Mouse (Mus musculus) lung, postnatal 10 days (tissue): ENCODE results near the gene Tstd1.
A peak's percentile ranks its signal among the peaks of the same experiment; 100 is the strongest.

Experiments
- DNase-seq: peaks from one replicate; pipeline ENCODE4 v3.0.0; 2021

Tstd1 gene

DNA sequence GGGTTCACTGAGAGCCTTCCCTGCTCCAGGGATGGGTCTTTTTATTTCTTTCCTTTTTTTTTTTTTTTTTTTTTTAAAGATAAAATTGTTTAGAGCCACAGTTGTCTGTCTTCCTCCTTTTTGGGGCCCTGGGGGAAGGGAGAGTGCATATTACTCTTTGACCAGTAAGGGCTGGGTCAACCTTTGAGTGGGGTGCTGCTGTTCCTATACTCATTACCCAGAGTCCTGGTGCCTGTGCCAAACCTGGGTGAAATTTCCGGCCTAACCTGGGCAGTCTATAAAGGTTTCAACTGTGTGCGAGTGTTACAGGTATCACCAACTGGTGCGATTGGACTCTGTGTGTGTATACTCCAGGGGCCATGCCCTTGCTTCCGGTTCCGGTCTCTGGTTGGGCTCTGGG lies at the start of gene Tstd1:
TSS of gene Tstd1 (plus strand) at position 213 of the 400 bp plus-strand sequence.
- no peak for DNase-seq

DNA sequence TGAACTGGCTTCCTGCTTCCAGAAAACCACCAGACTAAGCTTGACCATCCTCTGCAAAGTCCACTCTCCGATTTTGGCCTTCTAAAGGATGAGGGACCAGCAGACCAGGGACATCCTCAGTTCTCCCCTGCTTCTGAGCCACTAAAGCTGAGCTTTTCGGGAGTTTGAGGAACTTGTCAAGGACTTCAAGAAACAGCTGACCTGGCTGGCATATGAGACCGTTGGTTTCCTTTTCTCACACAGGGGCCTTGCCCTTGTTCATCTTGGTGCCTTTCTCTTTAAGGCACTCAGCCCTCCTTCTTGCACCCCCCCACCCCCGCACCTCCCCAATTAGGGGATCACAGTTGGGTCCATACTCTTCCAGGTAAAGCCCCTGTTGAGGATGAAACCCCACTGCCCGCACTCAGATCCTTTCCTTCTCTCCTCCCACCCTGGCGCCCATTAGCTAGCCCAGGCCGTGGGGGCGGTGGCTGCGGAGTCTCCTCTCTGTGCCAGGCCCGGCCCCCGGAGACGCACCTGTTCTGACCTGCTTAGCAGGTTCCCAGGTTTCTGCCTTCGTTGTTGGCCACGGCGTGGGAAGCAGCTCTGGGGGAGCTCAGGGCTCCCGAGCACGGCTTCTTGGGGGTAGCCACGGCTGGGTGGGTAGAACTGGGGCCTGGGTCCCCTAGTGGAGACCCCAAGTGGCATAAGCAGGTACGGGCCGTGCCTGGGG lies 48.7 kb upstream of the Tstd1 start, which contains the start of gene Nectin4:
TSS of gene Nectin4 (plus strand) at position 255 of the 712 bp plus-strand sequence.
- peak; percentile 71 for DNase-seq

DNA sequence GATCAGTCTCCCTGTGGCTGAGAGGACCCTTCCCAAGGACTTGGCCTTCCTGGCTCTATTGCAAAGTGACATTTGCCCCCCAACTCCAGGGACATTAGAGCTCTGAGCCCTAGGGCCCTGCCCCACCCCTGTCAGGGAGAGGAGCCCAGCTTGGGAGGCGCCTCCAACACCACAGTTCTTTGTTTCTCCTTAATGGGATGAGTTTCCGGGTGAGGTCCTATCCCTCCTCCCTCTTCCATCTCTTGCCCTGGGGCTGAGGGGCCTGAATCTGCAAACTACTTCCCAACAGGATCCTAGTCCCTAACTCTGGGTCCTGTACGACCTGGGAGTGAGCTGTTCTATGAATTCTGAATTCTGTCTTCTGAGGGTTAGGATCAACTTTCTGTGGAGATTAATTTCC lies 45.8 kb upstream of the Tstd1 start:
- no peak for DNase-seq

DNA sequence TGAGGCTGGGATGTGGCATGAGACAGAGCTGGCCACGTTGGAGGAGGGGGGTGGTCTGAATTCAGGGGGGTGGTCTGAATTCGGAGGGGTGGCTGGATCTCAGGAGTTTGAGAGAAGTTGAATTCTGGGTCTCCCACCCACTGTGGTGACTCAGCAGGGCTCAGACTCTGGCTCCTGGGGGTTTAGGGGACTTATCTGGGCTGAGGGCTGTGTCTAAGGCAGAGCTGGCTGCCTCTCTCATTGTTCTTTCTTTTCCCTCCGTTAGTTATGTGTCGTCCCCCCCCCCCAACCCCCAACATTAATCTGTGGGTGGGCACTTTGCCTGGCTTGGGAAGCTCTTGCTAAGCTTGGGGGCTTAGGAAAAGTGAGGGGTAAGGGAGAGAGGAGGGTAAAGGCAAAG lies 44.7 kb upstream of the Tstd1 start:
- DNase-seq, result no peak

DNA sequence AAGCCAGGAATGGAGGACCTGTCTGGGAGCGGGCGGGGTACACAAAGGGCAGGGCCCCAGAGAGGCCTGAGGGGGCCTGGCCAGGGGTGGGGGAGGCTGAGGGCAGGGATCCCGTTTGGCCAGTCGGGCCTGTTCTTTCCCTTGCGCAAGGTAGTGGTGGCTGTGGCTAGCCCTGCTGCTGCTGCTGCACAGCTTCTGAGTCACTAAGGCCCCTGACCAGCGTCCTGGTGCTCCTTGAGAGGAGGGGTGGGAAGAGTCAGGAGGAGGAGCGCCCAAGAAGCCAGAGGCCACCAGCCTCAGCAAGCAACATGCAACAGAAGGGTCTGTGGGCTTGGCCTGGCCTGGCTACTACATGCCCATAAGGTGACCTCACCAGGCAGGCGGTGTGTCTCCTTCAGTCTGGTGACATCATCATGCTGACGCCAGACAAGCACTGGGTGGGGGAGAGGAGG lies 43.0 kb upstream of the Tstd1 start:
- DNase-seq, result peak; percentile 68

DNA sequence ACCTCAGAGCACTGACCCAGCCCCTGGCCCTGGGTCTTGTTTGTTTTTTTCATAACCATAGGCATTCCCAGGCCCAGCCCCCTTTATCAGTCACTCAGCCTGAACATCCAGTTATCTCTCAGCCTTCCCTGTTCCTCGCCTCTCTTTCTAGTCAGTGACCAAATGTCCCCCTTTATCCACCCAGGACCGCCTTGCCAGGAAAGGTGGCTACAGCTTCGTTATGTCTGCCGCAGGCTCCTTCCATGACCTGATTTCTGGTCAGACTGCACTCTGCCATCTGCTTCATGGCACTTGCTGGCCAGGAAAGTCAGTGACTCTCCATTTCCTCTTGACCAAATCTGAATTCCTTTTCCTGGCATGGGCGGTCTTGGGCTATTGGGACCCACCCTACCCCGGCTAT lies 40.4 kb upstream of the Tstd1 start:
- DNase-seq, result no peak

DNA sequence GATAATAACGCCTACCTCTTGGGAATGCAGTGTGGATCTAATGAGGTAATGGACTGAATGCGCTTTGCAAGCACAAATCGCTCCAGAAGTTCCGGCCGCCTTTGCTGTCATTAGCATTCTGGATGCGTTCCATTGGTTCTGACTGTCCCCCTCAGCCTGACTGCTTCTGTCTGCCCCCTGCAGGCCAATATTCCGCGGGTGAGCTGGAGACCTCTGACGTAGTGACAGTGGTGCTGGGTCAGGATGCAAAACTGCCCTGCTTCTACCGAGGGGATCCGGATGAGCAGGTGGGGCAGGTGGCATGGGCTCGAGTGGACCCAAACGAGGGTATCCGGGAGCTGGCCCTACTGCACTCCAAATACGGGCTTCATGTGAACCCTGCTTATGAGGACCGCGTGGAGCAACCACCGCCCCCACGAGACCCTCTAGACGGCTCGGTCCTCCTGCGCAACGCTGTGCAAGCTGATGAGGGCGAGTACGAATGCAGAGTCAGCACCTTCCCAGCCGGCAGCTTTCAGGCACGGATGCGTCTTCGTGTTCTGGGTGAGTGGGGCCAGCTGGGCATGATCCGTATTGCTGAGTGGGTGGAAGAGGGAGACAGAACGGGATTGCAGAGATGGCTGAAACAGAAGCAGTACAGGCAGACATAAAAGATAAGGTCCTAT lies 38.6 kb upstream of the Tstd1 start:
- peak; percentile 94 for DNase-seq

DNA sequence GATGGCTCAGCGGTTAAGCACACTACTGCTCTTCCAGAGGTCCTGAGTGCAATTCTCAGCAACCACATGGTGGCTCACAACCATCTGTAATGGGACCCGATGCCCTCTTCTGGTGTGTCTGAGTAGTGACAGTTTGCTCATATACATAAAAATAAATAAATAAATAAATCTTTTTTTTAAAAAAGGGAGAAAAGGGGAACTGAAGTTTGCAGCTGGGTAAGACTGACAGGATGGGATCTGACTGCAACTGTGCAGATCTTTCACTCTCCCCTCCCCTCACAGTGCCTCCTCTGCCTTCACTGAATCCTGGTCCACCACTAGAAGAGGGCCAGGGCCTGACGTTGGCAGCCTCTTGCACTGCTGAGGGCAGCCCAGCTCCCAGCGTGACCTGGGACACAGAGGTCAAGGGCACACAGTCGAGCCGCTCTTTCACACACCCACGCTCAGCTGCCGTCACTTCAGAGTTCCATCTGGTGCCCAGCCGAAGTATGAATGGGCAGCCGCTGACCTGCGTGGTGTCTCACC lies 36.5 kb upstream of the Tstd1 start:
- no peak for DNase-seq

DNA sequence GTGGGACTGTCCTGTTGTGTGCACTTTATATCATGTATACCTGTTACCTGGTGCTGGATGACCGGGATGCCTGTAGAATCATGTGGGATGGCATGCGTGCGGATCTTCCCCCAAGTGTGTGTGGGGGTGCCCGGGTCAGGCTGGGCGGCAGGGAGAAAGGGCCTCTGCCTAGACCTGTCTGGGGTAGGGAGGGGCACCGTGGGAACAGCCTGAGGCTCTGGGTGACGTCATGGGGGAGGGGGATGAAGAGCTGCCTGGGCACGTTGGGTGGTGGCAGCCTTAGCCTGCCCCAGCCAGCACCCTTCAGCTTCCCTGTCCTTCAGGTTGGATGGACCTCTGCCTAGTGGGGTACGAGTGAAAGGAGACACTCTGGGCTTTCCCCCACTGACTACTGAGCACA lies 34.3 kb upstream of the Tstd1 start:
- no peak for DNase-seq

DNA sequence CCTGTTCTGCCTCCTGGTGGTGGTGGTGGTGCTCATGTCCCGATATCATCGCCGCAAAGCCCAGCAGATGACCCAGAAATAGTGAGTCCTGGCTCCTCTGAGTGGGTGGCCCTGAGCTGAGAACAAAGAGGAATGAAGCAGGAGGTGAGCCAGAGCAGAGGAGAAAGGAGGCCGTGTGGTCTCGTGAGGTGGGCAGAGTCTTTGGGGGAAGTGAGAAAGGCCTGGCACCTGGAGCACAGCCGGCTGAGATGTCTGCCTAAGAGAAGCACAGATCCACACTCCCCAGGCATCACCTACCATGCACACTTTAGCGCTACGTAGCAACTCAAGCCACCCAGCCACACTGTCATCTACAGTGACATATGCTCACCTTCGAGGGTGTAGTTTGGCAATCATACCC lies 33.5 kb upstream of the Tstd1 start:
- DNase-seq, result no peak

DNA sequence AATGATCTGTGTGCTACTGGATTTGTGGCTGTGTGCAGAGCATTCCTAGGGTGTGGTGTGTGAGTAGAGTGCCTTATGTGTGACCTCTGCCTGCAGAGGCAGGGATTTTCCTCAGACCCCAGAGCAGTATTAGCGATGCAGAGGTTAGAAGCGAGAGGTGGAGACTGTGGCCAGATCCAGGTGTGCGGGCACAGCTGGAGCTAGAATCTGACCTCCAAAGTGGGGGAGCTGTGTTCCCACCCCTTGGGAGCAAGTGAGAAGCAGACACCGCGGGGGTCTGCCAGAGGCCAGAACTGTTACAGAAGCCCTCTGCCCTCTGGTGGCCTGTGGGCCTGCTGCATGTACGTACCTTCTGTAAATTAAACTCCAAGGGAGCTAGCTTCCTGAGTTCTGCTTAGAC lies 31.6 kb upstream of the Tstd1 start:
- DNase-seq, result peak; percentile 38

DNA sequence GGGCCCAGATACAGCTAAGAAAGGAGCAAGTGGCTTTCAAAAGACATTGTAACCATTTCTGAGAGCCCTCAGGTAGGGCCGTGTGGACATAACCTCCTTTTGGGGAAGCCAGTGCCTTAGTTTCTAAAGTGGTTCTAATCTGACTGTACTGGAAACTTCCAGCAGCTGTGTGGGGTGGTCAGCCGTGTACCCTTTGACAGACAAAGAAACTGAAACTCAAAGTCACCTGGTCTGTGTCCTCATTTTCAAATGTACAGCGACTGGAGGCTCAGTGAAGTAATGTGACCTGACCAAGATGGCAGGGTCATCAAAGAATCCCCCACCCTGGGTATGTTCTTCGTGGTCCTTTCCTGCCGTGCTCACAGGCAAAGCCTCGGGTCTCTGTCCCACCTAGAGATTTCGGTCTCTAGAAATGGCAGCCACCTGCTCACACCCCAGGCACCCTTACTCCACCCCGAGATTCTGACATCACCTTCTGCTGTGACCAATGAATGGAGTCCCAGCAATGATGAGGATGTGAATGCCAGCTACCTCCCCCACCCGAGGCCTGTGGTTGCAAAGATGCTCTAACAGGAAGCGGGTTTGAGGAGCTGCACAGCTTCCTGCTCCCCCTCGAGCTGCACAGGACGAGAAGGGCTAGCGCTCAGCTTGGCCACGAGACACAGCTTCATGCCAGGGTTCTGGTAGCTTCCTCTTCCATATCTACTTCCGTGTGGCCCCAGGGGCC lies 30.1 kb upstream of the Tstd1 start, which contains the start of gene Arhgap30:
TSS of gene Arhgap30 (plus strand) at position 579 of the 727 bp plus-strand sequence.
- peak; percentile 68 for DNase-seq

DNA sequence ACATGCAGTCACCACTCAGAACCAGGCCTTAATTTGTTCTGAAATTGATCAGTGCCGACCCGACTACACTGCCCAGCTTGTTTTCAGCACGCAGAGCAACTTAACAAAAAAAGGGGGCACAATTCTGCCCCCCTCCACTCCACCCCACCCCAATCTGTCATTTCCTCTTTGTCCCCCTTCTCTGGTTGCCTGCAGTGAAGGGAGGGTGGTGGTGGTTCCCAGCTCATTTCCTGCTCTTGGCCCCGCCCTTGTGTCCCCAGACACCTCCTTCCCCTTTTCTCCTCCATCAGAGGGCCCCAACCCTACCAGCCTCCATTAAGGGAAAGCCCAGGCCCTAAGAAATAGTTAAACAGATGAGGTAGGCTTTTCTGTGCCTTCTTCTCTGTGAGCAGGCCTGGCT lies 28.6 kb upstream of the Tstd1 start:
- peak; percentile 43 for DNase-seq

DNA sequence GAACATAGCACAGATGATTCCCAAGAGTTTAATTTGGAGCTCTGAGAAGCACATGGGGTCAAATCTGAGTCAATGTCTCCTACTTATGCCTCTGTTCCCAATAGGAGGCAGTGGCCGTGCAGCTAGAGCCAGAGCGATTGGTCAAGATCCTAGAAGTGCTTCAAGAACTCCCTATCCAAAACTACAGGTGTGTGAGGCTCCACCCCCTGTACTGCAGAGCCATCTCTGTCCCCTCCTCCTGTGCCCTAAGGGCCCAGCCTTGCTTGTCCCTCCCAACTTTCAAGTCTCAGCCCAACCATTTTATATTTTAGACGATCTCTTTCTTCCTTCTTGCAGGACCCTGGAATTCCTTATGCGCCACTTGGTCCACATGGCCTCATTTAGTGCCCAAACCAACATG lies 16.9 kb upstream of the Tstd1 start:
- no peak for DNase-seq

DNA sequence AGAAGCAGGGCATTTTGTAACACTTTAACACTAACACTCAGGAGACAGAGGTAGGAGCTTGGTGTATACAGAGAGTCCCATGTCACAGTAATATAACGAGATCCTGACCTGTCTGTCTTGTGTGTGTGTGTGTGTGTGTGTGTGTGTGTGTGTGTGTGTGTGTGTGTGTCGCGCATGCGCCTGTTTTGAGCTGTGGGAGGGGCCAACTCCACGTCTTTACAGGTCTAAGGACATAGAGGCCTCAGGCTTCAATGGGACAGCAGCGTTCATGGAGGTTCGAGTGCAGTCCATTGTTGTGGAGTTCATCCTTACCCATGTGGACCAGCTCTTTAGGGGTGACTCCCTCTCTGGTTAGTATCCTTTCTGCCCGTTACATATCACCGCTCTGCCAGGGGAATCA lies 15.7 kb upstream of the Tstd1 start:
- DNase-seq, result no peak

DNA sequence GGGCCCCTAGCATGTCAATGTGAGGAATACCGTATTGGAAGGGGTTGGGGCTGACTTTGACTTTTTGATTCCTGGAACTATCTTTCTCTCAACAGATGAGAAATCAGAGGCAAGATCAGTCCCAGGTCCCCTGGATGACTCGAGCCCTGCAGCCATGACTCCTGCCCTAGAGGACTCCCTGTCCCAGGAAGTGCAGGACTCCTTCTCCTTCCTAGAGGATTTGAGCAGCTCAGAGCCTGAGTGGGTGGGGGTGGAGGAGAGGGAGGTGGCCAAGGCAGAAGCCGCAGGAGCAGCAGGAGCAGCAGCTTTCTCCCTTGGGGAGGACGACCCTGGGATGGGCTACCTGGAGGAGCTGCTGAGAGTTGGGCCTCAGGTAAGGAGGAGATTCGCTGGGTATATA lies 11.4 kb upstream of the Tstd1 start:
- no peak for DNase-seq

DNA sequence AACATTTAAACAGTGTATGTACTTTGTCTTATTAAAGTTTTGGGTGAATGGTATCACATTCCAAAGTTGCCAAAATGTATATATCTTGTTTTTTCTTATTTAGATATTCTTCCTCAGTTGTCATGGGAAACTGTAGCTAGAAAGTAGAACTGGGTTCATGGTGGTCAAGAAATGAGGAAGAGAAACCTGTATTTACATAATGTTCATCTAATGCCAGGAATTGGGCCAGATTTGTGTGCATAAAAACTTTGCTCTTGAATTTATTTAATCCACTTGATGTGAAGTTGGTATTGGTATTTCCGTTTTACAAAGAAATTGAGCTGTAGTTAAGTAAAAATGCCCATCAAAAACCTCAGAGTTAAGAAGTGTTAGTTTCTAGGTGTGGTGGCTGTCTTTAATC lies 8.4 kb upstream of the Tstd1 start:
- no peak for DNase-seq

DNA sequence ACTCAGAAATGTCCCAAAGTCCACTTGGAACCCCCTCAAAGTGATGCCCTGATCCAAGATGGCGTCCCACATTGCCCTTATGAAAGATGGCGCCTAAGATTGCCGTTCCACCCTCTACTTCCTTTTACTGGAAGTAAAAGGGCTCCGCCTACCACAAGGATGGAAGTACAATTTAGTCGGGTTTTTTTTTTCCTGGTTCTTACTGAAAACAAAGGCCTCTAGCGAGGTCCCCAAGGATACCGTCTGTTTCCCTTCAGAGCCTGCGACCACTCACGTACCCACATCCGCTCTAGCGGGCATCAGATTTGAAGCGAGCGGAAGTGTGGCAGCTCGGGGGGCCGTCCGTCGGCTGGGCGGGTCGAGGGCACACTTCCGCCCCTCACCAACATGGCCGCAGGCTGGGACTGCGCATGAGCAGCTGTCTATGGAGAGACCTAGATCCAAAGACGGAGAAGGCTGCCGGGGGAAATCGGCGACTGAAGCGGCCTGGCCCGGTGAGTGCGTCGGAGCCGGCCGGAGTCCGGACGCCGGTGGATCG lies 7.7 kb upstream of the Tstd1 start, which contains the start of gene Usf1:
TSS of gene Usf1 (plus strand) at position 367 of the 538 bp plus-strand sequence.
- DNase-seq, result peak; percentile 97

DNA sequence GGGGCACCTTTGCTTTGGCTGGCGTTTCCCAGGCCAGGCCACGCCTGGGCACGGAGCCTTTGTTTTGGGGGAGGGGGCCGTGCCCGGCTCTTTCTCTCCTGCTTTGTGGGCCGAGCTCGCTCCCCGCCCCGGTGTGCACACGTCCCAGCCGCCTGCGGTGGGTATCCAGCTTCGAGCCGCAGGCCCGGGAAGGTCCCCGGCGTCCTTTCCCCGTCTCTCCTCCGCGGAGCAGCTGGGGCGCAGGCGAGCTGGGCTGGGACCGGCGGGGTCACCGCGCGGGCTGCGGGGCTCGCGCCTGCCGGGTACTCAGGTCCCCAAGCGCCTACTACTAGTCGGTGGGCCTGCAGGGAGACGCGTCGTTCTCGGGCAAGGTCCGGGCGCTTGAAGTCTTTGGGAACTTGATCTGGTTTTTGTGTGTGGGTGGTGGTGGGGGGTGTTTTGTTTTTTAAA lies 7.2 kb upstream of the Tstd1 start:
- no peak for DNase-seq

DNA sequence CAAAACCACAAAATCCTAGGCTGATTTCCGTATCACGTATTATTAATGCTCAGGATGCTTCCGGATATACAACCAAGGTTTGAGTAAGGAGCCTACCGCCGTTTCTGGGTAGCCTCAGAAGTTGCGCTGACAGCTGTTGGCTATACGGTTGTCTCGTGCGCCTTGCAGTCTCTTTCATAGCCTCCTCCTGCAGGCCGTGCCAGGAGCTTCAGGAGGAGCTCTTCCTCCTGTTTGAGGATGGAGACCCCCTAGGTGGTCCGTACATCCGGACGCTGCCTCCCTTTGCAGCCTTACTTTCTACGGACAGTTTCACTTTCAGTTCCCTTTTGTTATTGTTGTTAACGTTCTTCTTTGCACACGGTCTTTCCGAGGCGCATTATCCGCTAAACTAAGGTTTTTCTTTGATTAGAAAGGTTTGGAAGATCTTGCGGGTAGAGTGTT lies 6.7 kb upstream of the Tstd1 start:
- peak; percentile 51 for DNase-seq

DNA sequence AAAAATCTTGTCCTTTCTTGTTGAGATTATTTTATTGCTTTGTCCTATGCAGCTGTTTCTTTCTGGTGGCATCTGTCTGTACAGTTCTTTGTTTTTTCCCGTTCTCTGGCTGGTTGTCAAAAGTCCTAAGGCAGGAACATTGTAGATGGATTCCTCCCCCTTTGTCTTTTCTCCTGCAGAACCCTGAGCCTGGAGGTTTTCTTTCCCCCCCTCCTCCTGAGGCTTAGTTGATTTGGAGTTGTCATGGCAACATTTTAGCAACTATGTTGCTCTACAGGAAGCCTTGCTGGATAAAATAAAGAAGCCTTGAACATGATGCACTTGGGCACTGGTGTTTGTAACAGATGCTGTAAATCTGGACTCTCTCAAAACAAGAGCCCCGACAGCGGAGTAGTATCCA lies 6.2 kb upstream of the Tstd1 start:
- DNase-seq, result peak; percentile 43

DNA sequence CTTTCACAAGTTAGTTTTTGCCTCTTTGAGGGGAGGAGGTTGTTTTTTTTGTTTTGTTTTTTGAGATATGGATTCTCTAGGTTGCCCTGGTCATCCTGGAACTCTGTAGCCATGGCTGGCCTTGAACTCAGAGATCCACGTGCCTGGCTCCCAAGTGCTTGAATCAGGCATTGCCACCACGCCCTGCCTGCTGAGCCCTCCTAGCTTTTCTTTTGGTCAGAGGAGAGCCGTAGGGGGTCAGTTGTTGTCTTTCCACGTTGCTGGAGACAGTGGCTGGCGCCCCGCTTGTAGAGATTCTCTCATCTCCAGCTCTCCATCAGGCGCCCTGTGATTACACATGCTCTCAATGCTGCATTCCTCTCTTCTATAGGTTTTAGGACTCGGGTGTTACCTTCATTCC lies 5.1 kb upstream of the Tstd1 start:
- DNase-seq, result no peak

DNA sequence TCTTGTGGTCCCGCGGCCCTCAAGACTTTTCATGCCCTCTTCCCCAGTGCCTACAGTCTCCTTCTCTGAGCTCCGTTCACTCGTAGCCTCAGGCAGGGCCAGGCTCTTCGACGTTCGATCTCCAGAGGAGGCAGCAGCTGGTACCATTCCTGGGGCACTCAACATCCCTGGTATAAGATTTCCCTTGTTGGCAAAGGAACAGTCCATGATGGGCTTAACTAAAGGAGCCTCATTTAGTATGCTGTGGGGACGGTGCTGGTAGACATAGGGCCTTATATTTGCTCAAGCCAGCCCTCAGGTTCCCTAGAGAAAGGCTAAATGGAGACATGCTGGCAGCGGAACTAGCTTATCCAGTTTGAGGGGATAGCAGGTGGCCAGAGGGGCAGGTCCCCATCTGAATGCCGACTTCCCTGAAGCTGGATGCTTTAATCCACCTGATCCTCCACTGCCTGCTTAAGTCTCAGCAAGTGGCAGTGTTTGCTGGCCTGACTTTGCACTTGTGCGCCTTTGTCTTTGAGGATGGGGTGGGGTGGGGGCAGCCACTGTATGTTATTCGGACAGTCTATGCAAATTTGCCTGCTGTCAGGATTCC lies 715 bp downstream of the Tstd1 start:
- no peak for DNase-seq
